16 mouse cellular contexts compared by ENCODE assay signal in the genomic region with DNA sequence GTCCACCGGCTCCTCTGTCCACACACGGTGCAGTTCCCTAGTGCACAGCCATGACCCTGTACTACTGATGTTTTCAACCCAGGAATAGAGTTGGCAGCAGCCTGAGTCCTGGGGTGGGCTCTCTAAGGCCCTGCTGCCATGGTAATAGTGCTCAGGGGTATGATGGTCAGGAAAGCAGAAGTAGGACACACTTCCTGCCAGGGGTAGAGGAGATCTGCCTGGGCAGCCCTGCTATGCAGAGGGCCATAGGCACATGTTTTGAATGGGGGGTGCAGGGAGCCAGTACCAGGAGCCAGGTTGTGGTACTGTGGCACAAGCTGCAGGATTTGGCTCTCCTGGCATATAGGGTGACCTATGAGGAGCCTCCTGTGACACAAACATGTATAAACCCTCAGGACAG.
DNase-seq lines count a peak whose midpoint lies in the region; ATAC-seq lines count a peak whose summit lies in the region.
"Had no signal": no experiment of that assay in that cellular context is flagged by ENCODE, and none has a peak within 500 bp of the region (broad histone marks: within the 10 kb centered on the region; RNA-seq: fewer than 3 reads in every experiment).

No protein-coding gene starts in this region.

- H3K9me3 ChIP-seq in hindbrain, embryonic 13.5 days: no peaks in the 10 kb centered on the region
- H3K9me3 ChIP-seq in hindbrain, embryonic 11.5 days (ENCODE audit: control insufficient read depth, low read length): no peaks in the 10 kb centered on the region
- no peaks in the 10 kb centered on the region for H3K9me3 ChIP-seq in embryonic facial prominence, embryonic 10.5 days
- no peaks in the 10 kb centered on the region for H3K9me3 ChIP-seq in limb, embryonic 13.5 days
- H3K9me3 ChIP-seq: forebrain, embryonic 12.5 days had no signal

- H3K27me3 ChIP-seq in hindbrain, embryonic 13.5 days: peaks cover 2% of the 10 kb centered on the region; the same call in 1 of the 2 replicates
- H3K27me3 ChIP-seq in hindbrain, embryonic 11.5 days (ENCODE audit: control insufficient read depth, insufficient read depth, low read length): no peaks in the 10 kb centered on the region; the same call in 1 of the 2 replicates
- no peaks in the 10 kb centered on the region for H3K27me3 ChIP-seq in embryonic facial prominence, embryonic 10.5 days (replicated peaks; ENCODE audit: low read depth, poor library complexity, severe bottlenecking)
- peaks cover 17% of the 10 kb centered on the region for H3K27me3 ChIP-seq in limb, embryonic 13.5 days
- H3K27me3 ChIP-seq: forebrain, embryonic 12.5 days had no signal

- H3K4me3 ChIP-seq in hindbrain, embryonic 13.5 days: no peak overlapping the region
- no peak overlapping the region for H3K4me3 ChIP-seq in hindbrain, embryonic 11.5 days (ENCODE audit: low read depth, low read length)
- no peak overlapping the region for H3K4me3 ChIP-seq in embryonic facial prominence, embryonic 10.5 days
- no peak overlapping the region for H3K4me3 ChIP-seq in limb, embryonic 13.5 days
- H3K4me3 ChIP-seq: forebrain, embryonic 12.5 days; heart, adult 2 months had no signal

- no peak overlapping the region for H3K27ac ChIP-seq in hindbrain, embryonic 13.5 days
- H3K27ac ChIP-seq in hindbrain, embryonic 11.5 days (ENCODE audit: low read depth, low read length): no peak overlapping the region
- peak overlapping the region; percentile 71 for H3K27ac ChIP-seq in embryonic facial prominence, embryonic 10.5 days (replicated peaks)
- H3K27ac ChIP-seq in limb, embryonic 13.5 days: peak overlapping the region; percentile 61; the same call in 1 of the 2 replicates
- H3K27ac ChIP-seq: forebrain, embryonic 12.5 days; heart, adult 2 months; hindbrain, embryonic 14.5 days had no signal

- intact Hi-C loops in gastrocnemius, postnatal 36 days (cut with DNase I): no loop called here

- no peak for ATAC-seq in hindbrain, embryonic 13.5 days (ENCODE audit: low FRiP score)
- no peak for ATAC-seq in hindbrain, embryonic 11.5 days (ENCODE audit: low FRiP score)
- ATAC-seq in granulocyte monocyte progenitor cell, adult 5-6 weeks (replicated peaks; ENCODE audit: poor library complexity, severe bottlenecking): peak; percentile 37
- ATAC-seq in limb, embryonic 13.5 days (ENCODE audit: low FRiP score, low read depth): no peak

- 0 out of 2 replicates have a peak overlapping the region, but pooled peaks have one; percentile 3 for H3K9ac ChIP-seq in hindbrain, embryonic 13.5 days
- H3K9ac ChIP-seq in hindbrain, embryonic 11.5 days (ENCODE audit: low read depth, low read length): no peak overlapping the region
- no peak overlapping the region for H3K9ac ChIP-seq in limb, embryonic 13.5 days
- H3K9ac ChIP-seq: forebrain, embryonic 12.5 days; hindbrain, embryonic 14.5 days had no signal

- H3K4me1 ChIP-seq in hindbrain, embryonic 13.5 days (replicated peaks): peaks cover 32% of the 10 kb centered on the region
- no peaks in the 10 kb centered on the region; the same call in 1 of the 2 replicates for H3K4me1 ChIP-seq in hindbrain, embryonic 11.5 days (replicated peaks; ENCODE audit: control insufficient read depth, insufficient read depth, low read length)
- H3K4me1 ChIP-seq in embryonic facial prominence, embryonic 10.5 days: peaks cover 39% of the 10 kb centered on the region
- peaks cover 85% of the 10 kb centered on the region for H3K4me1 ChIP-seq in limb, embryonic 13.5 days

- WGBS in hindbrain, embryonic 13.5 days: 95% methylated on average over 2 of the region's 2 CpGs
- 94% methylated on average over 2 of the region's 2 CpGs for WGBS in hindbrain, embryonic 11.5 days
- 90% methylated on average over 2 of the region's 2 CpGs for WGBS in embryonic facial prominence, embryonic 10.5 days
- WGBS in limb, embryonic 13.5 days: 93% methylated on average over 2 of the region's 2 CpGs

- no peak for DNase-seq in hindbrain, embryonic 11.5 days (ENCODE audit: low spot score)
- DNase-seq in embryonic facial prominence, embryonic 10.5 days (ENCODE audit: low spot score): no peak
- no peak for DNase-seq in right cerebral cortex, postnatal 36 days (ENCODE audit: low spot score in 2 of 2)
- DNase-seq in gastrocnemius, postnatal 36 days: no peak
- DNase-seq: adrenal gland, adult 2 months; adrenal gland, postnatal 25 days; cerebellum, adult 18-20 months; cerebellum, adult 9-11 months; cerebellum, postnatal 36 days; heart, adult 2 months had no signal

- no peak overlapping the region for H3K4me2 ChIP-seq in hindbrain, embryonic 13.5 days
- no peak overlapping the region for H3K4me2 ChIP-seq in hindbrain, embryonic 11.5 days (replicated peaks; ENCODE audit: low read depth, low read length)
- H3K4me2 ChIP-seq in limb, embryonic 13.5 days (replicated peaks): no peak overlapping the region
- H3K4me2 ChIP-seq: forebrain, embryonic 12.5 days; heart, embryonic 11.5 days; hindbrain, embryonic 14.5 days had no signal

- peaks cover 5% of the 10 kb centered on the region; the same call in 1 of the 2 replicates for H3K36me3 ChIP-seq in hindbrain, embryonic 13.5 days
- H3K36me3 ChIP-seq in hindbrain, embryonic 11.5 days (ENCODE audit: control insufficient read depth, insufficient read depth, low read length): no peaks in the 10 kb centered on the region
- peaks cover 23% of the 10 kb centered on the region for H3K36me3 ChIP-seq in embryonic facial prominence, embryonic 10.5 days (replicated peaks)
- H3K36me3 ChIP-seq in limb, embryonic 13.5 days: peaks cover 18% of the 10 kb centered on the region

Comparison
In these comparisons a context has a peak if more than half of its experiments do, and no peak if none do; other contexts are left out.
1. H3K27ac ChIP-seq: peak in embryonic facial prominence, embryonic 10.5 days (single experiment) and limb, embryonic 13.5 days (single experiment); none in hindbrain, embryonic 13.5 days (single experiment) and hindbrain, embryonic 11.5 days (single experiment).